Mouse (Mus musculus): ENCODE data around the gene Olfr1501.
"Not testable (repeated sequence)": the region's sequence is repeated elsewhere in the genome, so short reads cannot be mapped to it uniquely, and the experiment has no call there.

Gene Olfr1501

DNA sequence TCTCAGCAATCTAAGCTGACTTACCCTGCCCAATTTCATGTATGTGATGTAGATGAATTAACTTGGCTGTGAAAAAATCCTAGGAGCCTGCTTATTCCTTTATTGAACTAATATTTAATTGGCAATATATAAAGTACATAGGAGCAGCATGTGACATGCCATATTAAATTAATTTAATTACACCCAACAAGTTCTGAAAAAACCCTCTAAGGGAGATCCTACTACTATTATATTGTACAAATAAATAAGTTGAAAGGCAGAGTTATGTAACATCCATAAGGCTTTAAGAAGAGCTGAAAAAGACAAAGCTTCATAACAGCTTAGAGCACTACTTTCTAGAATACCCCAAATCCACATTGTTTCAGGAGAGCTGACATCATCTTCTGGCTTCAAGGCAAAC, at the start of gene Olfr1501:
TSS of gene Olfr1501 (minus strand) at position 101 of the 400 bp plus-strand sequence.
- DNase-seq: not testable (repeated sequence)

DNA sequence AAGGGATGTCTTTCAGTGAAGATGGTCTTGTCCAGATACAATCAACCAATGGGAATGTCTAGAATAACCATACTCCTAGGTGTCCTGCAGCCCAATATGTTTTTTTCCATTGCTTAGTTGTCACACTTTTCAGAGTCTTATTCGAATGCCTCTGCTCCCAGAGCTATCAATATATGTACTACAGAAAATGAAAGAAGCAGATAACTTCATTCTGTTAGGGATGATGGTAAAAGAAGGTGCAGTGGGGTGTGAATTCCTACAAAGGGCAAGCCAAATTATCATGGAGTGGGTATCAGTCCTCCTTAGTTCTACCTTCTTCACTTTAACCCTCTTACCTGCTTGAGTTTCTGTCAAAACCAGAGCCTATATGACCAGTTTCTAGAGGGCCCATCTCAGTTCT, 47.3 kb upstream of the Olfr1501 start, which contains the start of gene Olfr1504:
TSS of gene Olfr1504 (minus strand) at position 101 of the 400 bp plus-strand sequence.
- no peak for DNase-seq

DNA sequence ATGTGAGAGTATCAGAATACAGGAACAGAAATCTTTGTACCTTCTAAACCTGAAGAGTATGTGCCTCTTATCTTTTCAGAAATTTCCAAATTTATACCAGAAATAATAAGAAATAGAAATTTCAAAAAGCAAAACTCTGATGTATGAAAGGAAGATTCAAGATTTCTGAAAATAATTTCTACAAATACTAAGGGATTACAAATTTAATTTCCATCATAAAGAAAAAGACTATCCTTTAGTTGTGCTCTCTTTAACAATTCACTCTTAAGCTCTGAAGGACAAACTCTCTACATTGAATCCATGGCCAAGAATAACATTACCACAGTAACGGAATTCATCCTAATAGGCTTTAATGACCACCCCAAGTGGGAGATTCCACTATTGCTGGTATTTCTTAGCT, 11.0 kb upstream of the Olfr1501 start, which contains the start of gene Olfr1502:
TSS of gene Olfr1502 (plus strand) at position 301 of the 400 bp plus-strand sequence.
- DNase-seq: no peak

DNA sequence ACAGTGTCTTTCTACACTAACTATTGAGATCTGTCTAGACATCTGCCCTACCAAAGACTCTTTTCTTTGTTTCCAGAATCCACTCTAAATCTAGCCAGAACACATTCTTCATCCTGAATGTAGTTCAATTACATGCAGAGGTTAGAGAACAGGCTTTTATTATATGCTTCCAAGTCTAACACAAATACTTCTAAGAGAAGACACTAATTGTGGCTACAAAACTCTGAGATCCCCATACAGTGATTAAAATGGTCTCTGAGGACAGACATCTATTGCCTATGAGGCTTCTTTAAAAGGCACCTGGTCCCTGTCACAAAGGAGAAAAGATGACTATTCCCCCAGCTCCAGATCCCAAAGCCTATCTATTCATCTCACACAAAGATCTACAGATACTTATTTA, 20.1 kb downstream of the Olfr1501 start, which contains the start of gene Olfr1500:
TSS of gene Olfr1500 (minus strand) at position 101 of the 400 bp plus-strand sequence.
- DNase-seq: no peak

DNA sequence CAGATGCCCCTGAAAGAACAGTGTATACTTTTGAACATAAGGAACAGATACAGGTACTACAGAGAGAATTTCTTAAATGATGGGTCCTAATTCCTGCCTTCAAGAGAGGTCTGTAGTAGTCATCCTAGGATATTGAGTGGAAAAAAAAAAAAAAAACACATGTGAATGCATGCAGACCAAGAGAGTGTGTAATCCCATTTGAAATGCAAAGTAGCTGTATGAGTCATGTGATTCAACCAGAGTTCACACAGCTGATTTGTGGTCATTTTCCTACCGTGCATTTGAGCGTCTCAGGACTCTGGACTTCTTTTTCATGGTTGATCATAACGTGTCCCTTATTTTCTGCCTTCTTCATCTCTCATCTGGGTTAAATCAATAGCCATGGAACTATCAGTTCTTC, 22.0 kb downstream of the Olfr1501 start:
- DNase-seq: no peak

DNA sequence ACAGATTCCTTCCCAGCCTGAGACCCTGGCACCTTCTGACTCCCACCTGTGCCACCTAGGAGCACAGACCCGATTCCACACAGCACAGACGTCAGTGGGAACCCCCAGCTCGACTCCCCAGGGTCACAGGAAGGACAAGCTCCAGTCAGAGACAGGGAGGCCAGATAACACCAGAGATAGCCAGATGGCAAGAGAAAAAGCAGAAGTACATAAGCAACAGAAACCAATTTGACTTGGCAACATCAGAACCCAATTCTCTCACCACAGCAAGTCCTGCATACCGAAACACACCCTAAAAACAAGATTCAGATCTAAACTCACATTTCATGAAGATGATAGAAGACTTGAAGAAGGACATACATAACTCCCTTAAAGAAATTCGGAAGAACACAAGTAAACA, 29.6 kb downstream of the Olfr1501 start:
- no peak for DNase-seq

DNA sequence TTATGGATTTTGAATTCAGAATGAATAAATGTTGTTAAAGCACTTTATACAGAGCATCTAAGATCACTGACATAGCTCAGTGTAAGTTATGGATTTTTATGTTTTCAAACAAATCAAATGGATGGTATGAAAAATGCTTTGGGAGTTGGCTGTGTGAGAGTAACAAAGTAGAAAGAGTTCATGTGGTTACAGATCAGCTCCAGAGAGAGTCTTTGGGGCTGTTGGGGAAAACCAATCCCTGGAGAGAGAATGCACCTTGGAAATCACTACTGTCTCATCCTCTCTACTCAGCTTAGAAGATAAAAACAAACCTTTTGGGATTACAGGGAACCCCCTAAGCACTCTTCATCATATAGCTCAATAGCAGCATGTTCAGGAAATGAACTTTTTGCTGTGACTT, 31.1 kb downstream of the Olfr1501 start, which contains the start of gene Olfr1499:
TSS of gene Olfr1499 (minus strand) at position 101 of the 400 bp plus-strand sequence.
- DNase-seq: no peak

DNA sequence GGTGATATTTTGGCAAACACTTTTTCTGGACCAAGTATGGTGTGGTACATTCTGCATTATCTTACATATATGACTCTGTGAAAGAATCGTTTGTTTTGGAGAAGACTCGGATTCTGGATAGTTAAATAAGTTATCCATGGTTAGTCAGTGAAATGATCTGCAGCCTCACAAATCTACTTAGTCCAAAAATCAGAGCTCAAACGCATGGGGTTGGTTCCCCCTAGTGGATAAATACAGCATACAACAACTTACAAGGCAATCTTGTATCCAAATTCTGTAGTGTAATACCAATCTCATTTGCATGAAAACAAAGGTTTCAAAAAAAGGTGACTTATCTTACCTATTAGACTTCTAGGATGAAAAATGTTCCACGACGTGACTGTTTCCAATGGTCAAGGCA, 31.7 kb downstream of the Olfr1501 start:
- peak; percentile 30 to 46 for DNase-seq

DNA sequence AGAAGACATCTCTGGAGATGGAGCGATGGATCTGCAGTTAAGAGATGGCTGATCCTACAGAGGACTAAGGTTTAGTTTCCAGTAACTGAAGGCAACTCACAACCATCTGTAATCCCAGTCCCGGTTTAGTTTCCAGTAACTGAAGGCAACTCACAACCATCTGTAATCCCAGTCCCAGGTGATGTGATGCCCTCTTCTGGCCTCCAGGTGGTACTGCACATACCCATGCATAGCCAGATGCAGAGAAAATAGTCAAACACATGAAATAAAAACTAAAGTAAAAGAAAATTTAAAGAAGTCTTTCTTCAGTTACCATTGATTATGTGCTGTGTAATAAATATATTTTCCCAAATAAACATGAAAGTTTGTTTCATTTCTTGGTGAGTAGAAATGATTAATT, 37.7 kb downstream of the Olfr1501 start:
- no peak for DNase-seq

DNA sequence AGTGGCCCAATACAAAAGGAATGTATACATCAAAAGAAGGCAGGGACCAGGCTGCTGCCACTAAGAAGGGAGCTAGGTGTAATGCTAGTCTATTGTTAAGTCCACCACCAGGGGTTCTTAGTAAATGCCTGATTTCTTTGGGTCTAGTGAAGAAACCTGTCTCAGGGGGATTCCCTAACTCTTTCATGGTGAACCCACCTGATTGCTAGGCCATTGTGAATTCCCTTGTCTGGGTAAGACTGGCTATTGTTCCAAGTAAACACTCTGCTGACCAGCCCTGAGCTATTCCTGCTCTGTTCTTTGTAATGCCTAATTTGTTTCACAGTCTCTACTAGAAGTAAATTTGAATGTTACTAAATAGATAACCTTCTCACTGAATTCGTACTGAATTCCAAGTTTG, 45.0 kb downstream of the Olfr1501 start:
- DNase-seq: not testable (repeated sequence)

DNA sequence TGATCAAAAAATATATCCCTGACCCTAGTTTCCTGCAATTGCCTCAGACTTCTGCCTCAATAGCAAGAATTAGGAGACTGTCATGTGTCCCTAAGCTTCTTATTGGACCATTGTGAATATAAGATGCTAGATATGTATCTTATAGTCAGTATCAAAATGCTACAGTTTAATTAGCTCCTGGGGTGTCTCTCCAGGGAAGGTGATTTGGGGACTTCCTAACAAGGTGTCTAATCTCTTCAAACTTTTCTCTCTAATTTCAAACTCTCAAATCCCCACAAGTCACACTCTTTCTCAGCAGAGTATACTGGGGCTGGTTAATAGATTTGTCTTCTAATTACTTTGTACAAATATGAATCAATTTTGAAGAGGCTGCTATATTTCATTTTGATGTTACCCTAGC, 52.4 kb downstream of the Olfr1501 start, which contains the start of gene Olfr1497:
TSS of gene Olfr1497 (minus strand) at position 101 of the 400 bp plus-strand sequence.
- no peak for DNase-seq

All from cerebellum, postnatal 10 days (tissue).